Mouse (Mus musculus): ENCODE data around the gene Aebp1.

GRCm38 (mm10) chr11:5841751-5842150 is 20.0 kb upstream of the Aebp1 start:
- TF ChIP-seq POLR2A (IDR thresholded peaks at IDR 0.05; ENCODE audit: insufficient read length, low read depth) (no peak), MYOD1 (IDR thresholded peaks at IDR 0.05; ENCODE audit: control insufficient read depth in 1 of 3, insufficient read length in 2 of 3, low read depth in 2 of 3) (no peak), MAX (IDR thresholded peaks at IDR 0.05; ENCODE audit: low read depth) (no peak)

Measured in myocyte (in vitro differentiated cells).